Mouse (Mus musculus) NIH3T3 (cell line): Measurements from ENCODE around the gene Frmpd3.
"Not testable (repeated sequence)": the region's sequence is repeated elsewhere in the genome, so short reads cannot be mapped to it uniquely, and the experiment has no call there.

Experiments used
- DNase-seq: peaks from one replicate; pipeline ENCODE4 v3.0.0-alpha.2; 2012; ENCODE audit warnings: low read depth

The Frmpd3 gene

DNA sequence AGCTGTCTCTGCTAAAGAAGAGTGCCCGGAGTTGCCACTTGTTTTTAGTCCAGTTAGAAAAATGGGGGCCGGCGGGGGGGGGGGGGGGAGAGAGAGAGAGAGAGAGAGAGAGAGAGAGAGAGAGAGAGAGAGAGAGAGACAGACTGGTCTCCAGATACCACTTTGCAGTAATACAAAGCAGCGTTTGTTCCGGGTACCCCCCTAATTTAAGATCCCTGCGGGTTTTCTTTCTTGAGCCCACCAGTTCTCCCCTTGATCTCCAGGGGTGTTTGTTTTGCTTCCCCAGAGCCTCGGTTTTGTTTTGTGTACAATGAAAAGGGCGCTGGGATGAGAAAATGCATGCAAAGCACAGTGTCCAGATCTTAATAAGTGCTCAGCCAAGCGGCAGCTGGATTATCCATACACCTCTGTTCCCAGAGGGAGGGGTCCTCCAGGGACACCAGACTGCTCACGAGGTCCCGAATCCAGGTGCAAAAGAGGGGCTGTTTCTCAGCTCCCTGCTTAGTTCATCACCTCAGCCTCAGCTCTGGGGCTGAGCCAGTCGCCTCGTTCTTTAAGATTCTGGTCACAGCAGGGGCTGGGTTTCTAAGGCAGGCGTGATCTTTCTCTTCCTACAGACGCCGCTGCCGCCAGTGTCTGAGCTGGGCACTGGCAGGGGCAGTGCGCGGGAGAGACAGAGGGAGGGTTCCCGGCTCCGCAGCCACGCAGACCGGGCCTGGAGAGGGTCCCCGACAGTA lies at the start of gene Frmpd3:
Gene Frmpd3, plus strand, starts transcription at position 608 of the 737 bp plus-strand sequence.
- no peak for DNase-seq

DNA sequence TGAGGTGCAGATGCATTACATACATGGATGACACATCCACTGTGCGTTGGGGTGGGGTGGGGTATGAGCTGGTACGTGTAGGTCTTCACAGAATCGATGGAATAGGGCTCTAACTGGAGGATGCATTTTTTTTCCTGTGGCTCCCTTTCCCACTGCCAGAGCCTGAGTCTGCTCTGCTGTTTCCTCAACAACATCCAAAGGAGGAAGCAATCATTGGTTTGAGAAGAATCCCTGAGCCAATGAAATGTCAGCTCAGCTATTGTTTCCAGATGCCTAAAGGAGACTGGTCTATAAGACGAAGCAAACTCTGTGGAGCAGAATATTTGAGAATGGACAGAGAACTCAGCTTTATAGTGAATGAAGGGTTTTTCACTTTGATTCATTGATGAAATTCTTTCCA lies 38.3 kb upstream of the Frmpd3 start:
- no peak for DNase-seq

DNA sequence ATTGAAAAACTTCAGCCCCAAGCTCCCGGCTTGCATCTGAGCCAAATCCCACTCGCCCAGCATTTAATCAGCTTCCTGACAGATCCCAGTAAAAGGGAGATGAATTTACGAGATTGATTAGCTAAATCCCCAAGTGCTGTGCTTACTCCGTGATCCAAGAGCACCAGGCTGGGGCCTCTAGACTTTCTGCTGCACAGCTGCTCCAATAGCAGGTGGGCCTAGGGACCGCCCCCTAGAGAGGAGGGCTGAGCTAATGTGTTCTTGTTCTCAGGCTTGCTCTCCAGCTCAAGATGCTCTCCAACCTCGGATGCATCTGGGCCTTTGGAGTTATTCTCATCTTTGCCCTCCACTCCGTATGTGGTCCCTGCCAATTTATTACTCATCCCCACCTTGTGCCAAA lies 36.4 kb upstream of the Frmpd3 start:
- no peak for DNase-seq

DNA sequence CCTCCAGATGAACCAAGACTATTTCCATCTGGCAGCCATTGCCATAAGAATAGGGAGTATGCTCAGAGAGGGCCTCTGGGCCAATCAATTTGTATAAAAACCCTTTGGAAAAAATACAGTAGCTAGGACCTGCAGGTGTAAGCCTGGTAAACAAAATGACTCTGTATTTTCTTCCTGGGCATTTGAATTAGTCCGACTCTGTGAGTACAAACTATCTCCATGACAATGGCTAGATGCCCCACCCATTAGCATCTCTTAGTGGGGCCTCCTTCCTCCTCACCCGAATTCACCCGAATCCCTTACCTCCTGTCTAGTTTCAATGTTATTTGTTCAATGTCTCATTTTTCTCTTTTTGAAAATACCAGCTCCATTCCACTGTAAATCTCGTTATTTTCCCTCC lies 24.1 kb upstream of the Frmpd3 start:
- DNase-seq, result no peak

DNA sequence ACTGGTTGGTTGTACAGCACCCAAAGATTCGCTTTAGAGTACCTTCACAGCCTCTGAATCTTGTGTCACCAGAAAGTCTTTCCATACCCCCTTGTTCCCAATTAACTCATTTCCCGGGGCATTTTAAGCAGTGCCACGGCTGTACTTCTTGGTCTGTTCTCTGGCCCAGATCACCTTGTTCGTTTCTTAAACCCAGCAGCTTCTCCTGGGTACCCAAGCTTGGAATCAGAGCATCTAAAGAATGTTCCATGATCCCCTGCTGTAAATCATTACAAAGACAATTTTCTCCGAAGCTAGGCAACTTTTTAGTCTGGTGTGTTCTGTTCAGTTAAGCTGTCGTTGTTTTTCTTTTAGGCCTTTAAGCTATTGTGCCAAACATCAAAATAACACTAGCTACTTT lies 22.9 kb upstream of the Frmpd3 start:
- no peak for DNase-seq

DNA sequence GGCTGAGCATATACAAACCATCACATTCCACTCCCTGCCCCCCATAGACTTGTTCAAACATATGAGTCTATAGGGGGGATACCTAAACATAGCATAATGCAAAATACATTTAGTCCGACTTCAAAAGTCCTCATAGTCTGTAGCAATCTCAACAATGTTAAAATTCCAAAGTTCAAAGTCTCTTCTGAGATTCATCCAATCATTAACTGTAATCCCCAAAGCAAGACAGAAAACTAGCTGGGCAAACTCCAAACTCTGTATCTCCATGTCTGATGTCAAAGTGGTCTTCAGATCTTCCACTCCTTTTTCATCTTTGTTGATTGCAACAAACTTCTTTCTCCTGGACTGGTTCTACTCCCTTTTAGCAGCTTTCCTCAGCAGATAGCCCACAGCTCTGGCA lies 21.4 kb upstream of the Frmpd3 start:
- DNase-seq, result not testable (repeated sequence)

DNA sequence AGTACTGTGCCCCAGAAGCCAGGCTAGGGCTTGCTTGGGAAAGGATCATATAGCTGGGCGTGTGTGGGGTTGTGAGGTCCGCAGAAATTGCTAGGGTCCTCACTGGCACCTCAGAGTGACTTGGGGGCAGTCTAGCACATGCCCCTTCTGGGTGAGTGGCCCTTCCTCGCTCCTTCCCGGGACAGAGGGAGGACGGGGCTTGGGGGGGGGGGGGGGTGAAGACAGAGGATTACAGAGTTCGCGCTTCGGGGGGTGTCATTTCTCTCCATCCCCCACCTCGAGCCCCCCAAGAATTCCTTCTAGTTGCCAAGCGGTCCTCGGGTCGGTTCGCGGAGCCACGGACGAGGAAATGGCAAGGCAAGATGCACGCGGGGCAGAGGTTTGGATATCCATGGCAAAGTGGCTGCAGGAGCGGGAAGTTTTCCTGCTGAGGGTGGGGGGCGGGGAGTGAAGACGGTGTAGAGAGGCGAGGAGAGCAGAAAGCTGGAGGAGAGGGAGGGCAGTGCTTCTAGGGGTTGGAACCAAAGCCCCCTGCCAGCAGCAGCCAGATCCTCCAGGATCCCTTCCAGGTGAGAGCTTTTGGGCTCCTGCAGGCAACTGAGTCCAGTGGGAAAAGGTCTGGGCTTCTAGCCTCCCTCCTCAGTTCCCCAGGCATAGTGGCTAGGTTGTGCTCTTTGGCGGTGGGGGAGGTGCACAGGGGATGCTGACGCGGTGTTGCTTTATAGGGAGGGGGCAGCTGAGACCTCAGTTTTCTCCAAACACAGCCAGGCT lies 515 bp downstream of the Frmpd3 start:
- DNase-seq, result no peak

DNA sequence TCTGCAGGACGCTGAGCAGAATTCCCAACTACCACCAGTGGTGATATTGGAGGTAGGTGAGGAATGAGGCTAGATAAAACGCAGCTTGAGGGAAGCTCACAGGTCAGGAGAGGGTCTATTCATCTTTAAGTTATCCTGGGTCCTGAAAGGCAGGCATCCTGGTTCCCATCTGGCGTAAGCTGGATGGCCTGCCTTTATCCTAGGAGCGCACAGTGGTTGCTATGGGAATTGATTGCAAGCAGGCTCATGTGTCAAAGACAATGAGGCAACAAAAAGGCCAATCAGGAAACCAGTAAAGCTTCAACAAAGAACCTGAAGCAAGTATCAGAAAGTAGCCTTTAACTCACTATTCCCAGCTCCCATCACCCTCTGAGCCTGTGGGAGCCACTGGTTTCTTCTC lies 33.6 kb downstream of the Frmpd3 start:
- DNase-seq, result no peak

DNA sequence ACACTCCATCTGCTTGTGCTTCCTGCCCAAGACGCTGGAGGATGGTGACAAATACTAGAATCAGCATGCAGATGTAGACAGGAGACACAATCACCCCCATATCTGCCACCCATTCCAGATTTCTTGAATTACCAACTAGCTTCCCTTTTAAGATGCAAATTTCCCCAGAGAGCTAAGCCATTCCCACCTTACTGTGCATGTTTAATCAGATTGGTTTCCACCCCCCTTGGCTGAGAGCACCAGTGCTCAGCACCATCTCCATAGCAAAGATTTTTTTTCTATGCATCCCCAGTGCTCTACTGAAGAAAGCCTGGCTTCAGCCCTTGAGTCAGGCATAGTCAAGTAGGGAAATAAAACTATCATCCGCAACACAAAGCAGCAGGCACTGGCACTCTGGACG lies 57.9 kb downstream of the Frmpd3 start:
- no peak for DNase-seq

DNA sequence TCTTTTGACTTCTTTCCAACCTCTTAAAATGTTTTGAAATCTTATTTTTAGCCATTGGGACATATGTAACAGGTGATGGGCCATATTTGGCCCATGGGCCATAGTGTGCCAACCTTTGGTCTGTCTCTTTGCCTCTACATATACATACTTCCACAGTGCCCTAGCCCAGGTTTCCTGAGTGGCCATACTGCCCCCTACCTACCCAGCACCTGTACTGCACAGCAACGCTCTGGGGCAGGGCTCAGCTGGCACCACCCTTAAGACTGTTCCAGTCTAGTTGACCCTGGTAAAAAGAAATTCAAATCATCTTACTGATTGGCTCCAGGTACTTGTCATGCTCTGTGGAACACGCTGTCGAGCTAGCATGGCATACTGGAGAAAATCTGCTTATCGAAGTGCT lies 60.8 kb downstream of the Frmpd3 start:
- peak; percentile 3 for DNase-seq

DNA sequence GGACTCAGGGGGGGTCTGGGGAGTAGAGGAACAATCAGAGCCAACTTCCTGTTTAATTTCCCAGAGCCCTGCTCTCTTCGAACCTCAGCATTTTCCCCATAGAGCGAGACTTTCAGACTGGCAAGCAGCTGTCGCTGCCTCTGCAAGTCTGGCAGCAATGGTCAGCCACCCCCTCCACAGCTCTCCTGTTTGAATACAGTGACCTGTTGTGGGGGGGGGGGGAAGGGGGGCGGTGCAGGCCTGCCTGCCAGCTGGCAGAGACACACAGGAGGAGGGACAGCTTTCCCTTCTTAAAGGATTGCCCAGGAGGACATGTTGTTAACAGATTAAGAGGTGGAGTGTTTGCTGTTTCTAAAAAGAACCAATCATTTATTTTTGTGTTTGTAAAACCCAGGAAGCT lies 64.0 kb downstream of the Frmpd3 start:
- DNase-seq, result no peak

DNA sequence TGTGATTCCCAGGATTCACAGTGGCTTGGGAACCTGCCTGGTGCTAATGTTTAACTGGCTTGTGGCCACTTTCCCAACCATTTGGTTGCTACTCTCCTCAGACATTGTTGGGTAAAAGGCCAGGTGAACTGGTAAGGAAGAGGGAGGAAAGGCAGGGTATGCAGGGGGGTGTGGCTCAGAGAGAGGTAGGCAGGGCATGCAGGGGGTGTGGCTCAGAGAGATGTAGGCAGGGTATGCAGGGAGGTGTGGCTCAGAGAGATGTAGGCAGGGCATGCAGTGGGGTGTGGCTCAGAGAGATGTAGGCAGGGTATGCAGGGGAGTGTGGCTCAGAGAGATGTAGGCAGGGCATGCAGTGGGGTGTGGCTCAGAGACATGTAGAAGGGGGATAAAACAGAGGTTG lies 64.4 kb downstream of the Frmpd3 start:
- no peak for DNase-seq

DNA sequence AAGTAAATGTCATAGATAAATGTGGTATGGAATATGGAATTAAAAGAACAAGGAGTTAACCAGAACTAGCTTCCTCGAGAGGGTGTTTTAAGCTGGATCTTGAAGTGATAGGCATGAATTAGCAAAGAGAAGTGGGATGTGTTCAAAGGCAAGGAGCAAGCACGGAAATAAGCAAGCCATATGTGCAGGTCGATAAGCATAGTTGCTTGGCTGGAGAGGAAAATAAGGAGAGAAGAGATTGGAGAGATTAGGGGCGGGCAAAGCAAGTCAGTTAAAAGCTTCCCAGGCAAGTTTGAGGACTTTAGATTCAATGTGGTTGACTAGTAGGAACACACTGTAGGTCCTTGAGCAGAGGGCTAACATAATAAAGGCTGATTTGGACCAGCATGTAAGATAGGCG lies 65.5 kb downstream of the Frmpd3 start:
- DNase-seq, result no peak

DNA sequence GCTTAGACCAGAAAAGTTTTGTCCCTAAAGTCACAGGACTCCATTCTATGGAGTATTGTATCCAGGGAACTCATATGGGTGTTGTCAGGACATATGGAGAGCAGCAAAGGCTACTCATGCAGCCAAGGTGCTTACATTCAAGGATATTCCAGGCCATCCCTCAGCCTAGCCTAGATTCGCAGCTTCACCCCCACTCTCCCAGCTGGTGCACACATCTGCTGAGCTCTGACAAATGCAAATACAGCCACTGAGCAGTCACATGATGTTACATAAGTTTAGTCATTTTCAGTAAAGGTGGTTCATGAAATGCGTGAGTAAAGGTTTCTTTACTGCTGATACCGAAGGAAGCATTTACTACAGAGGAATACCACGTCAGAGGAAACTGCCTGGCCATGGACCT lies 76.4 kb downstream of the Frmpd3 start:
- DNase-seq, result no peak

DNA sequence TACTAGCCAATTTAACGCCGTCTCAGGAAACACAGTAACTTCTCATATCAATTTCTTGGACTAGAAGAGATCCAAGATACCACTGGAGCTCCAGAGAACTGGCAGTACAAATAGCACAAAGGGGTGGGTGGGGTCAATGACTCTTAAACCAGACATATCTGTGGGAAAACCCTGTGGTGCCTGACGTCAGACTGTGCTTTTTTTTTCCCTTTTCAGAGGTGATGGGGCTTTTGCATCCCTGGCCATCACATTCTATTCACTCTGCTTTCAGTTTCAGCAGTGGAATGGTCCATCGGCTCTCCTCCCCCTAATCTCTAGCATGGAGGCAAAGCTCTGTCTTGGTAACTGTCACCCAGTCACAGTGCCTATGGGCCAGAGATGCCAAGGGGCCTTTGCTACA lies 85.1 kb downstream of the Frmpd3 start:
- DNase-seq, result no peak

DNA sequence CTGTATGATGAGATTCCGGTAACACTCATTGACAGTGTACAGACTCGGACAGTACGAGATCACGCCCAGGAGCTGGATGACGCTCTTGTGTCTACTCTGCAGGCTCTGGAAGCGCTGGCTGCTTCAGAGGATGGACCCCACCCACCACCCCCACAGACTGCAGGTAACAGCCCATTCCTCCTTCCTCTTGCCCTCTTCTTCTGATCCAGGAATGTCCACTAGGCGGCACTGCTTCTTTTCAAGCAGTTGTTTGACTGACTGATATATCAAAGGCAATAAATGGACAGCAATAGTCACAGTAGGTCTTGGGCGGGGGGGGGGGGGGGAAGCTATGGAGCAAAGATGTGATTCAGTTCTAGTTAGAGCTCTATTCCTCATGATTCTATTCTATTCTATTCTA lies 86.2 kb downstream of the Frmpd3 start:
- no peak for DNase-seq

DNA sequence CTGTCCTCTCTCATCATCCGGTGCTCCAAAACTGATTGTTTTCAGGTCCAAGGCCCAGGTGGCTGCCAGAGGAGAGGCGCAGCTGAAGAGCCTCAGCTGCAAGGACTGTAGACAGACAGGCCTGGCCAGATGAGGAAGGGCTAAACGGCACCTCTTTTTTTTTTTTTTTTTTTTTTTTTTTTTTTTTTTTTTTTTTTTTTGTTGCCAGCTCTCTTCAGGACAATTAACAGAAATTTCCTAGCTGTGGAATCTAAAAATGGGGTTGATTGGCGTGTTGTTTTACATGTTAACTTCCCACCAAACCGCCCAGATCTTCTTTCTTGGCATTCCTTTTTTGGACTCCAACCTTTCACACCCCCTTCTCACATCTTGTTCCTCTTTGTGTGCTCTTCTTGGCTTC lies 87.9 kb downstream of the Frmpd3 start:
- DNase-seq, result no peak

DNA sequence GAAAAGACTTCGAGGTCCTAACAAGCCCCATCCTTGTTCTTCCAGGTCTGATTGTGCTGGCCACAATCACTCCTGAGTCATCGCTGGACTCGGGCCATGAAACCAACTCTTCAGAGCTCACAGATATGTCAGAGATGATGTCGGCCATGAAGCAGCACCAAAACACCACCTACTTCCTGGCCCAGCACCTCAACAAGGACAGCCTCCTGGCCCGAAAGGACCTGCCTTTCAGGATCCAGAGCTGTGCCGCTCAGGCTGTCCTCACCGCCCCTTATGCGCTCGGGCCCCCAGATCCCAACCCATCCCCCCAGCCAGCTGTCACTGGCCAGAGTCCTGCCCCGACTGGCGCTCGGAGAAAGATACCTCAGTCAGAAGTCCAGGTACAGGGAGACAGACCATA lies 88.4 kb downstream of the Frmpd3 start:
- DNase-seq, result peak; percentile 70

DNA sequence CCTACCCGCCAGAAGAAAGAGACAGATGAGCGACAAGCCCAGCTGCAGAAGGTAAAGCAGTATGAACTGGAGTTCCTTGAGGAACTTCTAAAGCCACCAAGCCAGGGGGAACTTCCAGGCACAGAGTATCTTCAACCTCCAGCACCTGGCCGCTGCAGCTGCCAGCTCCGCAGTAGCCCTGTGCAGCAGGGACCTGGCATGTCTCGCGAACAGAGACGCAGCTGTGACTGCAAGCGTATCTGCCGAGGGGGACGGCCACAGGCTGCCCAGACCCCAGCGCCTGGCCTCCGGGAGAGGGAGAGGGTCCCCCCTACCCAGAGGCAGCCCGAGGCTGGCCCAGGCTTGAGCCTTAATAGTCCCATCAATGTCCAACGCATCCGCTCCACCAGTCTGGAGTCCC lies 89.9 kb downstream of the Frmpd3 start:
- DNase-seq, result no peak

DNA sequence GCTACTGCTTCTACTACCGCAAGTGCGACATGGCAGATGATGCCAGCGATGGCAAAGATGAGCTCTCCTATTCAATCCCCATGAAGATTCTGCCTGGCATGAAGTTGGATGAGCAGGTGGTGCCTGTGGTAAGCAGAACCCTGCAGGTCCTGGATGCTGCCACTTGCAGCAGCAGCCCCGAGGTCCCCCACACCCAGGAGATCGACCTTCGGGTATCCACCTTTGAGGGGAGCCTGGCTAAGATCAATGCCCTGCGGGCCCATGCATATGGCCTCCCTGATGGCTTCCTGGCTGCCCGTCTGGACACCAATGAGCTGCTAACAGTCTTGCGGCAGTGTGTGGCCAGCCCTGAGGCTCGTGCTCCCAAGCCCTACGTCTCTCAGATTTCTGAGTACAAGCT lies 90.7 kb downstream of the Frmpd3 start:
- no peak for DNase-seq

DNA sequence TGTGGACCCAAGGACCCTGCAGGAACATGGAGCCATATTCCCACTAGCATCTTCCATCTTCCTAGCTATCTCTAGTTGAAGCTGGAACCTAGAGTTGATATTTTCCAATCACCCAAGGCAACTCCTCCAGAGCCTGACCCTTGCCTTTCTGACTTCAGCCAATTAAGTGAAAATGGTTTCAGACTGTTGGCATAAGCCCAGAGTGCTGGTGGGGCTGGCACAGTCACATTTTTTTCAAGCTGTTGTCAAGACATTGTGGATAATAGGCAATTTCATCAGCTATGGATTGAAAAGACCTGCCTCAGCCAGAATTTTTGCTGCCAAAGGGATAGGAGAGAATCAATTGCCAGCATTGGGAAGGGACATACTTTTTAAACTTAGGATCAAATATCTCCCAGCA lies 95.8 kb downstream of the Frmpd3 start:
- no peak for DNase-seq

DNA sequence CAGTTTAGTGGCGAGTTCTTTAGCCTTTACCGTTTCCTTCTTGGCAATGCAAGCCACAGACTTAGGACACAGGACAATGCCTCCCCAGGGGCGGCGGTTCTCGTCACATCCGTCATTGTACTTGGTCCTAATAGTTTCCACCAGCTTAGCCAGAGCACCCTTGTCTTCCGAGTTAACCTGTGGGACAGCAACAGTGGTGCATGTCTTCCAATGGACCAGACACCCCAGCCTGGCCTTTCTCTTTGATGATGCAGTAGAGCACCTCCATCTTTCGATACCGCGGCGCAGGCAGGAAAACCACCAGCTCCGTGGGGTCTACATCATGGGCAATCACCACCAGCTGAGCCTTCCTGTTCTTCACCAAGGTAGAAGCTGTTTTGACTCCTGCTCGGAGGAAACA lies 103.5 kb downstream of the Frmpd3 start:
- no peak for DNase-seq

DNA sequence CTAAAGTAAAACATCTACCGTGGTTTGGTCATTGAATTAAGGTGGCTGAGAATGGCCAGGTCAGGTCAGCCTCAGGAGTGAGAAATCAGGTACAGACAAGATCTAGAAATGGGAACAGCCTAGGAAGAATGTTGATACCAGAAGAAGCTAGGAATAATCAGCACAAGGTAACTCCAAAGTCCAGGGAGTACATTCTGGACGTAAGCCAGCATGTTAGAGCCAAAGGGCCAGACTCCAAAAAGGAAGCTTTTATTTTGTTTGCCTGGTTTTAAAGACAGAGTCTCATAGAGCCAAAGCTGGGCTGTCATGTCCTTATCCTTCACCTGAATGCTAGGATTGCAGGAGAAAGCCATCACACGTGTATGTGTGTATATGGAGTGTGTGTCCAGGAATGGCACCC lies 108.0 kb downstream of the Frmpd3 start:
- DNase-seq, result no peak

DNA sequence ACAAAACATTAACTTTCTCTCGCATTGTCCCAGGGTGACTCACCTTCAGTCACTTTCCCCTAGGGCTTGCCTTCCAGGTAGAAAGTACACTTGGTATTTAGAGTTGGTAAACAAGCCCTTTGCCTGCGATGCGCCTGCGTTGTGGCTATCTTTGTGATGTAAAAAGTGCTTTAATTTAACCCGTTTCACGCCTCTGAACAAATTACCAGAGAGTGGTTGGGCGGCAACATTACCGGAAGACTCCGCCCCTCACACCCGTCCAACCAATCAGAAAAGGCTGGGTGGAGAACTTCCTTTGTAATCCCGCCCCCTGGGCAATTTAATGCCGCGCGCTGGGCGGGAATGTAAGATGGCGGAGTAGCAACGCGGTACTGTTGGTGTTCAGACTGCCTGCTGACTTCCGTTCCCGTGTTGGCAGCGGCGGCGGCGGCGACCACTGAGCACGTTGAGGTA lies 114.2 kb downstream of the Frmpd3 start, which contains the start of gene Prps1:
Gene Prps1, plus strand, starts transcription at position 335 of the 453 bp plus-strand sequence.
- peak; percentile 92 for DNase-seq
